Mouse (Mus musculus) midbrain, embryonic 12.5 days (tissue): Measurements from ENCODE around the gene Ifitm5. TPM values are rescaled to one million over a fixed set of nuclear protein-coding genes. Genes with fewer than 3 reads are reported as not detected.
A peak's percentile ranks its signal among the peaks of the same experiment; 100 is the strongest.

ENCODE experiments used
- ATAC-seq: fragments of 200-750 bp; cut with Nextera tagmentation; 2 replicates; pipeline ENCODE4 v1.8.0; 2017; ENCODE audit warnings: low read depth, moderate TSS enrichment, moderate library complexity; ENCODE audit not compliant: low FRiP score
- H3K27ac ChIP-seq: fragments of 300-500 bp; sonication (generic); replicated peaks from 2 replicates; pipeline ENCODE4 v1.5.1; 2016; ENCODE audit warnings: mild to moderate bottlenecking
- H3K27me3 ChIP-seq: fragments of 300-500 bp; sonication (generic); 2 replicates; pipeline ENCODE4 v1.6.1; 2016; ENCODE audit warnings: mild to moderate bottlenecking
- H3K36me3 ChIP-seq: fragments of 300-500 bp; sonication (generic); 2 replicates; pipeline ENCODE4 v1.6.1; 2016
- H3K4me1 ChIP-seq: fragments of 300-500 bp; sonication (generic); 2 replicates; pipeline ENCODE4 v1.6.1; 2016
- H3K4me2 ChIP-seq: fragments of 300-500 bp; sonication (generic); replicated peaks from 2 replicates; pipeline ENCODE4 v1.6.1; 2016; ENCODE audit warnings: mild to moderate bottlenecking, moderate library complexity
- H3K4me3 ChIP-seq: fragments of 300-500 bp; sonication (generic); 2 replicates; pipeline ENCODE4 v1.5.1; 2016; ENCODE audit warnings: mild to moderate bottlenecking
- H3K9ac ChIP-seq: fragments of 300-500 bp; sonication (generic); replicated peaks from 2 replicates; pipeline ENCODE4 v1.6.1; 2016; ENCODE audit warnings: mild to moderate bottlenecking, moderate library complexity
- H3K9me3 ChIP-seq: fragments of 300-500 bp; sonication (generic); 2 replicates; pipeline ENCODE4 v1.6.1; 2016; ENCODE audit warnings: mild to moderate bottlenecking
- WGBS: fragments of 180-500 bp; shearing (Covaris S2); methylation state at CpG from one replicate; pipeline ENCODE4 v1.1.7; 2016; 5-methylcytosine and 5-hydroxymethylcytosine counted together
- polyA plus RNA-seq: library from polyadenylated mRNA; unstranded; fragments of >200 nt; fragmentation: Nextera tagmentation; extraction: Ambion mirVana; gene quantifications from 2 replicates; pipeline ENCODE4 v1.2.1, GENCODE M21; 2016

Ifitm5 gene
- polyA plus RNA-seq, 1 experiment from 2014 or later = 0.93 TPM

- Histone ChIP-seq H3K4me1 (peaks cover 25% of the 10 kb centered on the region), H3K4me3 (no peak overlapping the region), H3K4me2 (no peak overlapping the region), H3K27me3 (0 out of 2 replicates have a peak, but pooled peaks cover 4% of the 10 kb centered on the region), H3K36me3 (no peaks in the 10 kb centered on the region), H3K9ac (no peak overlapping the region), H3K27ac (no peak overlapping the region), H3K9me3 (no peaks in the 10 kb centered on the region)
- ATAC-seq = no peak
- WGBS = 4% methylated on average over 9 of the region's 9 CpGs
These were observed 9.2 kb upstream of the Ifitm5 start for GRCm38 (mm10) chr7:140959181-140959901.

GRCm38 (mm10) chr7:140956556-140956869 is 6.4 kb upstream of the Ifitm5 start:
- Histone ChIP-seq H3K9me3 (no peaks in the 10 kb centered on the region), H3K36me3 (no peaks in the 10 kb centered on the region), H3K4me1 (peaks cover 25% of the 10 kb centered on the region), H3K4me3 (no peak overlapping the region), H3K27me3 (0 out of 2 replicates have a peak, but pooled peaks cover 4% of the 10 kb centered on the region), H3K9ac (no peak overlapping the region), H3K27ac (no peak overlapping the region), H3K4me2 (no peak overlapping the region)
- 61% methylated on average over 6 of the region's 6 CpGs for WGBS
- ATAC-seq = no peak

- WGBS = 22% methylated on average over 11 of the region's 11 CpGs
- no peaks in the 10 kb centered on the region for H3K9me3 ChIP-seq
- peak within 1 kb of the TSS; percentile 41 for H3K9ac ChIP-seq
- H3K4me2 ChIP-seq = peak within 1 kb of the TSS; percentile 48
- H3K27me3 ChIP-seq = 0 out of 2 replicates have a peak, but pooled peaks cover 4% of the 10 kb centered on the region
- ATAC-seq = peak; percentile 59; the same call in 1 of the 2 replicates
- H3K36me3 ChIP-seq = no peaks in the 10 kb centered on the region
- H3K27ac ChIP-seq = no peak within 1 kb of the TSS
- H3K4me1 ChIP-seq = peaks cover 30% of the 10 kb centered on the region
- H3K4me3 ChIP-seq = peak within 1 kb of the TSS; percentile 34
These were observed 5.9 kb upstream of the Ifitm5 start, which contains the start of the genes Gm45717 and Ifitm2 for GRCm38 (mm10) chr7:140955758-140956555. Gm45717 (minus strand) TSS chr7:140955937. Ifitm2 (minus strand) TSS chr7:140955987.

- Histone ChIP-seq H3K9me3 (no peaks in the 10 kb centered on the region), H3K9ac (peak overlapping the region; percentile 41), H3K36me3 (no peaks in the 10 kb centered on the region), H3K27ac (no peak overlapping the region), H3K4me1 (peaks cover 36% of the 10 kb centered on the region), H3K4me2 (peak overlapping the region; percentile 48), H3K27me3 (0 out of 2 replicates have a peak, but pooled peaks cover 4% of the 10 kb centered on the region), H3K4me3 (peak overlapping the region; percentile 34)
- 7% methylated on average over 17 of the region's 17 CpGs for WGBS
- peak; percentile 32; the same call in 1 of the 2 replicates for ATAC-seq
These were observed 5.3 kb upstream of the Ifitm5 start for GRCm38 (mm10) chr7:140955342-140955741.

- Histone ChIP-seq H3K36me3 (no peaks in the 10 kb centered on the region), H3K4me2 (peak overlapping the region; percentile 48), H3K27me3 (0 out of 2 replicates have a peak, but pooled peaks cover 4% of the 10 kb centered on the region), H3K4me3 (peak overlapping the region; percentile 34; the same call in 1 of the 2 replicates), H3K9ac (no peak overlapping the region; the same call in 1 of the 2 replicates), H3K27ac (no peak overlapping the region), H3K9me3 (no peaks in the 10 kb centered on the region), H3K4me1 (peaks cover 40% of the 10 kb centered on the region)
- 12% methylated on average over 9 of the region's 9 CpGs for WGBS
- no peak for ATAC-seq
These were observed 4.6 kb upstream of the Ifitm5 start for GRCm38 (mm10) chr7:140954733-140955071.

- peak overlapping the region; percentile 48 for H3K4me2 ChIP-seq
- H3K4me3 ChIP-seq = peak overlapping the region; percentile 34; the same call in 1 of the 2 replicates
- no peaks in the 10 kb centered on the region for H3K9me3 ChIP-seq
- WGBS = 65% methylated on average over 15 of the region's 15 CpGs
- no peak for ATAC-seq
- H3K36me3 ChIP-seq = no peaks in the 10 kb centered on the region
- H3K9ac ChIP-seq = no peak overlapping the region
- H3K27ac ChIP-seq = no peak overlapping the region
- H3K4me1 ChIP-seq = peaks cover 34% of the 10 kb centered on the region
- 0 out of 2 replicates have a peak, but pooled peaks cover 4% of the 10 kb centered on the region for H3K27me3 ChIP-seq
These were observed 4.0 kb upstream of the Ifitm5 start for GRCm38 (mm10) chr7:140953800-140954732.

GRCm38 (mm10) chr7:140953133-140953532 is 3.0 kb upstream of the Ifitm5 start:
- no peak overlapping the region for H3K4me2 ChIP-seq
- no peak overlapping the region for H3K9ac ChIP-seq
- H3K36me3 ChIP-seq = no peaks in the 10 kb centered on the region
- H3K4me3 ChIP-seq = no peak overlapping the region
- H3K27me3 ChIP-seq = 0 out of 2 replicates have a peak, but pooled peaks cover 4% of the 10 kb centered on the region
- peaks cover 30% of the 10 kb centered on the region for H3K4me1 ChIP-seq
- H3K27ac ChIP-seq = no peak overlapping the region
- no peak for ATAC-seq
- H3K9me3 ChIP-seq = no peaks in the 10 kb centered on the region
- WGBS = 86% methylated on average over 11 of the region's 11 CpGs

- no peak for ATAC-seq
These were observed 2.4 kb upstream of the Ifitm5 start for GRCm38 (mm10) chr7:140952441-140952840.

GRCm38 (mm10) chr7:140951765-140952164 is 1.7 kb upstream of the Ifitm5 start:
- Histone ChIP-seq H3K4me2 (no peak overlapping the region), H3K27me3 (0 out of 2 replicates have a peak, but pooled peaks cover 4% of the 10 kb centered on the region), H3K4me1 (peaks cover 30% of the 10 kb centered on the region), H3K9ac (no peak overlapping the region), H3K36me3 (no peaks in the 10 kb centered on the region; the same call in 1 of the 2 replicates), H3K27ac (no peak overlapping the region), H3K4me3 (no peak overlapping the region), H3K9me3 (no peaks in the 10 kb centered on the region)
- WGBS = 82% methylated on average over 6 of the region's 6 CpGs
- ATAC-seq = no peak

More at GRCm38 (mm10) chr7:140952441-140952840, 2.4 kb upstream of the Ifitm5 start:
- H3K4me1 ChIP-seq = peaks cover 30% of the 10 kb centered on the region
- 89% methylated on average over 7 of the region's 7 CpGs for WGBS
- H3K9ac ChIP-seq = no peak overlapping the region
- no peaks in the 10 kb centered on the region for H3K36me3 ChIP-seq
- H3K4me2 ChIP-seq = no peak overlapping the region
- no peak overlapping the region for H3K27ac ChIP-seq
- H3K9me3 ChIP-seq = no peaks in the 10 kb centered on the region
- H3K27me3 ChIP-seq = 0 out of 2 replicates have a peak, but pooled peaks cover 4% of the 10 kb centered on the region
- H3K4me3 ChIP-seq = no peak overlapping the region

GRCm38 (mm10) chr7:140951051-140951450 is 960 bp upstream of the Ifitm5 start:
- 0 out of 2 replicates have a peak, but pooled peaks cover 4% of the 10 kb centered on the region for H3K27me3 ChIP-seq
- no peak for ATAC-seq
- H3K27ac ChIP-seq = no peak overlapping the region
- H3K4me3 ChIP-seq = no peak overlapping the region
- no peaks in the 10 kb centered on the region for H3K9me3 ChIP-seq
- no peaks in the 10 kb centered on the region; the same call in 1 of the 2 replicates for H3K36me3 ChIP-seq
- H3K4me1 ChIP-seq = peaks cover 29% of the 10 kb centered on the region
- no peak overlapping the region for H3K9ac ChIP-seq
- no peak overlapping the region for H3K4me2 ChIP-seq
- 52% methylated on average over 8 of the region's 8 CpGs for WGBS

GRCm38 (mm10) chr7:140949255-140949654 is 836 bp downstream of the Ifitm5 start:
- H3K9me3 ChIP-seq = no peaks in the 10 kb centered on the region
- H3K4me1 ChIP-seq = peaks cover 15% of the 10 kb centered on the region
- H3K27ac ChIP-seq = no peak overlapping the region
- no peak overlapping the region for H3K4me3 ChIP-seq
- ATAC-seq = no peak
- no peak overlapping the region for H3K9ac ChIP-seq
- no peak overlapping the region for H3K4me2 ChIP-seq
- H3K36me3 ChIP-seq = no peaks in the 10 kb centered on the region; the same call in none of the 2 replicates
- no peaks in the 10 kb centered on the region for H3K27me3 ChIP-seq
- 90% methylated on average over 6 of the region's 6 CpGs for WGBS
